Mouse (Mus musculus): ENCODE measurements at regions not wholly inside any gene's neighbourhood (a gene's known extent, or its start where the extent isn't known, plus 50 kb on each side); places are given as distances from the start of the nearest gene placed in this dataset.

DNA sequence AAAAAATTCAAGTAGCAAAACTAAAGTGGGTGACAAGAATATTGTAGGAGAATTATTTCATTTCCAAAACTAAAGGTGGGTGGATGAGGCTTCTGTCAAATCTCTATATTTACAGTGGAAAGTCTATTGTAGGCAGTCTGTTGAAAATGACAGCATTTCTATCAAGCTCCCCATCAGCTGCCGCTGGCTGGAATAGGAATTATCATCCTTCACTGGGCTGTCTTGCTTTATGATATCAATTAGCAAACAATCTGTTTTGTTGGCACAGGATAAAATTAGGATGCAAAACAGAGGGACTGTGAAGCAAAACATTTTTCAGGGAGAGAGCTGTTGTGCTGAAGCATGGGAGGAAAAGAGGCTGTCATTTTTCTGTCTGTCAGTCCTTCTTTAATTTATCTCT, 1249.0 kb downstream of the Hace1 start:
- no peak for DNase-seq

DNA sequence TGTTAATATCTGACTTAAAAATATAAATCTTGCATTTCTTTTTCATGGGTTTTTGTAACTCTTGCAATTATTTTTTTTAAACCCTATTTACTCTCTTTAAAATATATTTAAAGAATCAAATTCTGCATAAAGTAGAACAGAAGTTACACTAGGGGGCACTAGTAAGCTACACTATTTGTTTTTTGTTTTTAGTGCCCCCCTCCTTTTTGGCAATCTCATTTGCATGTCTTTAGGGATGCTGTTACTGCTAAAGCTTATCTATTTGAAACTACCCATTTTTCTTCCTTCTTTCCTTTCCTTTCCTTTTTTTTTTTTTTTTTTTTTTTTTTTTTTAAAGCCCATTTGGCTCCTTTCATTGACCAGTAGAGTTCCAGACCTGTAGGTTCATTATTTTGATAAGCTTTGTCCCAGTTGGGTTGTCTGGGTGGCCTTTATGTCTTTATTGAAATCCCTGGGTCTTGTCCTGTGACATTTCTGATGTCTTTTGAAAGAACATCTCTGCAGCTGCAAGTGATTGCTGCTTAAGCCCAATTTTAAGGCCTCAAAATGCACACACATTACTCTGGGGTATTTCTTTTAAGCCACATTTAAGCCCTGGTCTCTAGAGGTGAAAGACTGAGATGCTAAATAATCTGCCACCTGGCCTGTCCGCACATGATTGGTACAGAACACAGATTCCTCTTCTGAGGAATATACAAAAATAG, 1249.6 kb downstream of the Hace1 start:
- no peak for DNase-seq

DNA sequence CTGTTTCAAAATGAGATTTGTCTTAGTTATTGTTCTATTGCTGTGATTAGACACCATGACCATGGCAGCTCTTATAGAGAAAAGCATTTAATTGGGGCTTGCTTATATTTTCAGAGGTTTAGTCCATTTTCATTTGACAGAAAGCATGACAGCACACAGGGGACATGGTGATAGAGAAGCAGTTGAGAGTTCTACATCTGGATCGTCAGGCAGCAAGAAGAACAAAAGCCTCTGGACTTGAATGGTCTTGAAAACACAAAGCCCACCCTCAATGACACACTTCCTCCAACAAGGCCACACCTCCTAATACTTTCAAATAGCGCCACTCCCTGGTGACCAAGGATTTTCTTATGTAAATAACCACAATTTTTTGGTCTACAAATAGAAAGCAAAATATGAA, 1250.5 kb downstream of the Hace1 start:
- no peak for DNase-seq

DNA sequence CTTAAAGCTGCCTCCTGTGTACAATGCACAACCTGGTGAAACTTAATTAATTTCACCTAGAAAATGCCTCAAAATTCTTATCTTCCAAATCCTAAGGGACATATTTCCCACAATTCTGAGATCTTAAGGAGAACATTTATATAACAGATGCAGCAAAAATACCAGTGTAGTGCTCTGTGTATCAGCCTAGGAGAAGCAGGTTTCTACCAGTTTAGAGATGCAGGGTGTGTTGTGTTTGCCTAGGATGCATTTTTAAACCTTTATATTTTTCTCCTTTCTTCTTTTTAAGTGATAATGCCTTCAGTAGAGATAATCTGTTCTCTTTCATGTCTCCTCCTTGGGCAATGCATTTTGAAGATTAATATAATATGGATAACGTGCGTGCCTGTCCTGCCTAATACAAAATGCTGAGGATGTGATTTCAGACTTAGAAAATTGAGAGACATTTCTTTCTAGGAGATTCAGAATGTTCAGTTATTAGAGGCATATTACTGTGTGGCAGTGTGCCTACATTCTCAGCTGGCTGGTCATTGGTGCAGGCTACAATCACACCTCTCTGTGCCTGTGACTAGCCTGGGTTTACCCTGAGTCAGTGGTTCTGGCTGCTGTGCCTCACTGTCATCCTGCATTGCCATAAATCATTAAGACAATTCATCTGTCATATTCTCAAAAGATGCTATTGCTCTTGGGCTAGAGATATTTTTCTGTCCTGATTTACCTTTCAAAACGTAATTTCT, 1268.1 kb downstream of the Hace1 start:
- DNase-seq = no peak
